Comparison of ENCODE assay signal across 26 mouse cellular contexts in genomic region chr1:82991596-82991995, GRCm38 (mm10). TPM values are rescaled to one million over a fixed set of nuclear protein-coding genes. Genes with fewer than 3 reads are reported as not detected.
"Had no signal": no experiment of that assay in that cellular context is flagged by ENCODE, and none has a peak within 500 bp of the region (broad histone marks: within the 10 kb centered on the region; RNA-seq: fewer than 3 reads in every experiment).

No protein-coding gene starts in this region.

- DNase-seq: forebrain, postnatal 0 days; gastrocnemius, postnatal 14 days; gastrocnemius, postnatal 36 days; heart, adult 11 months; heart, adult 2 months; heart, postnatal 10 days; heart, postnatal 4 days; liver; liver, embryonic 13.5 days had no signal

- H3K4me2 ChIP-seq: heart, embryonic 12.5 days; hindbrain, embryonic 12.5 days; hindbrain, embryonic 15.5 days; limb, embryonic 12.5 days; liver, embryonic 11.5 days; liver, embryonic 13.5 days; liver, embryonic 15.5 days had no signal

- H3K9me3 ChIP-seq: heart, embryonic 12.5 days; hindbrain, embryonic 10.5 days; hindbrain, embryonic 12.5 days; hindbrain, embryonic 15.5 days; limb, embryonic 10.5 days; limb, embryonic 12.5 days; liver, embryonic 13.5 days; liver, embryonic 15.5 days had no signal

- H3K9ac ChIP-seq: forebrain, postnatal 0 days; heart, embryonic 12.5 days; hindbrain, embryonic 12.5 days; hindbrain, embryonic 15.5 days; limb, embryonic 12.5 days; liver, embryonic 13.5 days; liver, embryonic 15.5 days had no signal

- ATAC-seq: forebrain, postnatal 0 days; hindbrain, postnatal 0 days had no signal

- H3K4me3 ChIP-seq: heart, adult 2 months; heart, embryonic 12.5 days; hindbrain, embryonic 10.5 days; hindbrain, embryonic 12.5 days; hindbrain, embryonic 15.5 days; layer of hippocampus, adult 2 months; left cerebral cortex, adult 2 months; limb, embryonic 10.5 days; limb, embryonic 12.5 days; liver, embryonic 13.5 days; liver, embryonic 15.5 days had no signal

- H3K4me1 ChIP-seq: hindbrain, embryonic 10.5 days; hindbrain, embryonic 12.5 days; hindbrain, embryonic 15.5 days; limb, embryonic 10.5 days; limb, embryonic 12.5 days; liver, embryonic 13.5 days; liver, embryonic 15.5 days had no signal

- H3K27ac ChIP-seq: heart, adult 2 months; hindbrain, embryonic 10.5 days; hindbrain, embryonic 12.5 days; hindbrain, embryonic 15.5 days; hindbrain, postnatal 0 days; layer of hippocampus, adult 2 months; left cerebral cortex, adult 2 months; limb, embryonic 10.5 days; limb, embryonic 12.5 days; liver, embryonic 13.5 days; liver, embryonic 15.5 days had no signal

- H3K27me3 ChIP-seq: heart, embryonic 12.5 days; hindbrain, embryonic 12.5 days; hindbrain, embryonic 15.5 days; limb, embryonic 12.5 days; liver, embryonic 13.5 days; liver, embryonic 15.5 days had no signal

- H3K36me3 ChIP-seq: heart, embryonic 12.5 days; hindbrain, embryonic 10.5 days; hindbrain, embryonic 12.5 days; hindbrain, embryonic 15.5 days; limb, embryonic 10.5 days; limb, embryonic 12.5 days; liver, embryonic 13.5 days; liver, embryonic 15.5 days had no signal

RNA-seq across cellular contexts. Expression of gene Gm47959, which starts 8.8 kb away (rescaled TPM):
- polyA plus RNA-seq: forebrain, postnatal 0 days; gonadal fat pad, adult 2 months; heart, adult 2 months; heart, embryonic 12.5 days; heart, embryonic 14.5 days; heart, embryonic 16.5 days; hindbrain, embryonic 10.5 days; hindbrain, embryonic 12.5 days; hindbrain, embryonic 15.5 days; hindbrain, postnatal 0 days; intestine, embryonic 14.5 days; kidney, embryonic 14.5 days; limb, embryonic 10.5 days; limb, embryonic 12.5 days; limb, embryonic 14.5 days; liver, embryonic 11.5 days; liver, embryonic 13.5 days; liver, embryonic 15.5 days had no signal

RNA-seq across cellular contexts. Expression of gene Gm47955, which starts 31.5 kb away (rescaled TPM):
- polyA plus RNA-seq: forebrain, postnatal 0 days; gonadal fat pad, adult 2 months; heart, adult 2 months; heart, embryonic 12.5 days; heart, embryonic 14.5 days; heart, embryonic 16.5 days; hindbrain, embryonic 10.5 days; hindbrain, embryonic 12.5 days; hindbrain, embryonic 15.5 days; hindbrain, postnatal 0 days; intestine, embryonic 14.5 days; kidney, embryonic 14.5 days; limb, embryonic 10.5 days; limb, embryonic 12.5 days; limb, embryonic 14.5 days; liver, embryonic 11.5 days; liver, embryonic 13.5 days; liver, embryonic 15.5 days had no signal

RNA-seq across cellular contexts. Expression of gene Gm7544, which starts 35.8 kb away (rescaled TPM):
- polyA plus RNA-seq: forebrain, postnatal 0 days; gonadal fat pad, adult 2 months; heart, adult 2 months; heart, embryonic 12.5 days; heart, embryonic 14.5 days; heart, embryonic 16.5 days; hindbrain, embryonic 10.5 days; hindbrain, embryonic 12.5 days; hindbrain, embryonic 15.5 days; hindbrain, postnatal 0 days; intestine, embryonic 14.5 days; kidney, embryonic 14.5 days; limb, embryonic 10.5 days; limb, embryonic 12.5 days; limb, embryonic 14.5 days; liver, embryonic 11.5 days; liver, embryonic 13.5 days; liver, embryonic 15.5 days had no signal

RNA-seq across cellular contexts. Expression of gene A030003K21Rik, which starts 48.4 kb away (rescaled TPM):
- polyA plus RNA-seq: forebrain, postnatal 0 days; gonadal fat pad, adult 2 months; heart, adult 2 months; heart, embryonic 12.5 days; heart, embryonic 14.5 days; heart, embryonic 16.5 days; hindbrain, embryonic 10.5 days; hindbrain, embryonic 12.5 days; hindbrain, embryonic 15.5 days; hindbrain, postnatal 0 days; intestine, embryonic 14.5 days; kidney, embryonic 14.5 days; limb, embryonic 10.5 days; limb, embryonic 12.5 days; liver, embryonic 11.5 days; liver, embryonic 13.5 days; liver, embryonic 15.5 days had no signal
